Mouse (Mus musculus): Measurements from ENCODE around the gene Snx8. TPM values are rescaled to one million over a fixed set of nuclear protein-coding genes. Genes with fewer than 3 reads are reported as not detected.

Gene Snx8
- polyA plus RNA-seq, 1 experiment from 2014 or later: 19.8 TPM

DNA sequence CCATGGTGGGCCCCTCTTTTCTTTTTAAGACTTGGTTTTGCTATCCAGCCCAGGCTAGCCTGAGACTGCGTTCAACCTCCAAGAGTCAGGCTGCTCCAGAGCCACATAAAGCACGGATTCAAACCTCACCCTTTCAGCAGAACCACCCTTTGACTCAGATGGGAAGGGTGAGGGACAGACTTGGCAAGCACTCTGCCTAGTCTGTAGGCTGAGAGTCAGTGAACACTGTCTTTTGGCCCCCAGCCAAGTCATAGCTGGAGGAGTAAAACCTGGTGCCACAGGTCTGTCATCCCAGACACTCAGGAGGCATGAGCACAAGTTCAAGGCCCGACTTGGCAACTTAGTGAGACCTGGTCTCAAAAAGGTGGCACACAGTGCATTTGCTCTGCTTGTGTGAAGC lies 72.3 kb downstream of the Snx8 start:
- Histone ChIP-seq H3K4me3 (ENCODE audit: low read length) (no peak overlapping the region), H3K27me3 (ENCODE audit: control insufficient read depth, insufficient read depth, low read depth, low read length) (no peaks in the 10 kb centered on the region), H3K4me1 (replicated peaks; ENCODE audit: control insufficient read depth, insufficient read depth, low read length) (peaks cover 10% of the 10 kb centered on the region), H3K27ac (ENCODE audit: low read length) (no peak overlapping the region), H3K9ac (ENCODE audit: low read length) (no peak overlapping the region), H3K4me2 (ENCODE audit: low read depth, low read length) (no peak overlapping the region), H3K36me3 (ENCODE audit: control insufficient read depth, insufficient read depth, low read length) (peaks cover 18% of the 10 kb centered on the region), H3K9me3 (ENCODE audit: control insufficient read depth, low read length) (no peaks in the 10 kb centered on the region)
- WGBS: 72% methylated on average over 3 of the region's 3 CpGs
- no peak for ATAC-seq (ENCODE audit: low read depth)

GRCm38 (mm10) chr5:140307602-140308001 lies 81.5 kb downstream of the Snx8 start:
- H3K4me2 ChIP-seq (ENCODE audit: low read depth, low read length): no peak overlapping the region
- H3K4me3 ChIP-seq (ENCODE audit: low read length): no peak overlapping the region
- no peak overlapping the region for H3K9ac ChIP-seq (ENCODE audit: low read length)
- no peaks in the 10 kb centered on the region for H3K9me3 ChIP-seq (ENCODE audit: control insufficient read depth, low read length)
- H3K36me3 ChIP-seq (ENCODE audit: control insufficient read depth, insufficient read depth, low read length): peaks cover 49% of the 10 kb centered on the region
- no peaks in the 10 kb centered on the region for H3K27me3 ChIP-seq (ENCODE audit: control insufficient read depth, insufficient read depth, low read depth, low read length)
- no peaks in the 10 kb centered on the region for H3K4me1 ChIP-seq (replicated peaks; ENCODE audit: control insufficient read depth, insufficient read depth, low read length)
- no peak overlapping the region for H3K27ac ChIP-seq (ENCODE audit: low read length)
- WGBS: 83% methylated on average over 14 of the region's 14 CpGs
- ATAC-seq (ENCODE audit: low read depth): no peak

DNA sequence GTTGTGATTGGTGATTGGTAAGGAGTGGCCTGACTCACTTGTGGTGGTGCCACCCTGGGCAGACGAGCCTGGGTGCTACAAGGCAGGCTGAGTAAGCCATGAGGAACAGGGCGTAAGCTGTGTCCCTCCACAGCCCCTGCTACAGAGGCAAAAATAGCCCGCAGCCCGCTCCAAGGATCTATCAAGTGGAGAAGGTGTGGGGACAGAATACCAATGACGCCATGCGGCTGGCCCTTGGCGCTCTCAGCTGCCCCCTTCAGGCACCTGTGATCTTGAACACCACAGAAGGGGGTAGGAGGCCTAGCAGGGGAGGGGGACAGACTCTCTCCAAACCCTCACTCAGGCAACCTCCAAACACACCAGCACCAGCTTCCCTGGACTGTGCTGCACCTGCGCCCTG lies 83.0 kb downstream of the Snx8 start:
- Histone ChIP-seq H3K4me3 (ENCODE audit: low read length) (no peak overlapping the region), H3K4me1 (replicated peaks; ENCODE audit: control insufficient read depth, insufficient read depth, low read length) (no peaks in the 10 kb centered on the region), H3K4me2 (ENCODE audit: low read depth, low read length) (no peak overlapping the region), H3K27ac (ENCODE audit: low read length) (no peak overlapping the region), H3K27me3 (ENCODE audit: control insufficient read depth, insufficient read depth, low read depth, low read length) (no peaks in the 10 kb centered on the region), H3K9ac (ENCODE audit: low read length) (no peak overlapping the region), H3K9me3 (ENCODE audit: control insufficient read depth, low read length) (no peaks in the 10 kb centered on the region), H3K36me3 (ENCODE audit: control insufficient read depth, insufficient read depth, low read length) (peaks cover 55% of the 10 kb centered on the region)
- no peak for ATAC-seq (ENCODE audit: low read depth)
- 75% methylated on average over 8 of the region's 8 CpGs for WGBS

DNA sequence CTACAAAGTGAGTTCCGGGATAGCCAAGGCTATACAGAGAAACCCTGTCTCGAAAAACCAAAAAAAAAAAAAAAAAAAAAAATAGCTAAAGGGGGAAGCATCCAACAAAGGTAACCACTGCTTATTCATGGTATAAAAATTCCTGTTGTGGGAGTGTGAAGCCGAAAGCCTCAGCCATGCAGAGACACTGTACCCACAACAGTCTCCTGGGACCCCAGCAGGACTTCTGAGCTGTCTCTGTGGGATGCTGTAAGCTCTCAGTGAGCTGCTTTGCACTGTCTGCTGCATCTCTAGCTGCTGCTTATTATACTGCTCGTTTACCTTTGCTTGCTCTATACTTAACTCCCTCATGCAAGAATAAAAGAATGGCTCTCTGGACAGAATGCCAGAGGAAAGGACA lies 90.8 kb downstream of the Snx8 start:
- Histone ChIP-seq H3K4me1 (replicated peaks; ENCODE audit: control insufficient read depth, insufficient read depth, low read length) (no peaks in the 10 kb centered on the region), H3K9ac (ENCODE audit: low read length) (no peak overlapping the region), H3K9me3 (ENCODE audit: control insufficient read depth, low read length) (no peaks in the 10 kb centered on the region), H3K36me3 (ENCODE audit: control insufficient read depth, insufficient read depth, low read length) (peaks cover 34% of the 10 kb centered on the region), H3K27ac (ENCODE audit: low read length) (no peak overlapping the region), H3K4me2 (ENCODE audit: low read depth, low read length) (no peak overlapping the region), H3K27me3 (ENCODE audit: control insufficient read depth, insufficient read depth, low read depth, low read length) (no peaks in the 10 kb centered on the region), H3K4me3 (ENCODE audit: low read length) (no peak overlapping the region)
- WGBS: 92% methylated on average over 4 of the region's 4 CpGs
- ATAC-seq (ENCODE audit: low read depth): no peak

GRCm38 (mm10) chr5:140292152-140292551 lies 96.9 kb downstream of the Snx8 start:
- Histone ChIP-seq H3K4me3 (ENCODE audit: low read length) (no peak overlapping the region), H3K9me3 (ENCODE audit: control insufficient read depth, low read length) (no peaks in the 10 kb centered on the region), H3K9ac (ENCODE audit: low read length) (no peak overlapping the region), H3K27ac (ENCODE audit: low read length) (no peak overlapping the region), H3K4me2 (ENCODE audit: low read depth, low read length) (no peak overlapping the region), H3K36me3 (ENCODE audit: control insufficient read depth, insufficient read depth, low read length) (peaks cover 11% of the 10 kb centered on the region), H3K27me3 (ENCODE audit: control insufficient read depth, insufficient read depth, low read depth, low read length) (no peaks in the 10 kb centered on the region), H3K4me1 (replicated peaks; ENCODE audit: control insufficient read depth, insufficient read depth, low read length) (no peaks in the 10 kb centered on the region)
- WGBS: 68% methylated on average over 1 of the region's 1 CpGs
- ATAC-seq (ENCODE audit: low read depth): no peak

Small RNA genes within 50 kb of the gene (microRNA-seq; reads per million reads assigned to microRNA genes)
- not detected for gene Mir7038

Other genes starting within 250 kb of the Snx8 start
- 50.4 and 54.1 TPM in 2 replicates for gene Mad1l1, start 67.7 kb downstream of the Snx8 start, polyA plus RNA-seq (2015; fragmentation: Nextera tagmentation; extraction: Ambion mirVana)
- gene Nudt1, start 67.6 kb downstream of the Snx8 start, polyA plus RNA-seq (2015; fragmentation: Nextera tagmentation; extraction: Ambion mirVana): 49.7 and 53.6 TPM in 2 replicates
- 18.1 and 21.1 TPM in 2 replicates for gene Mrm2, start 57.4 kb downstream of the Snx8 start, polyA plus RNA-seq (2015; fragmentation: Nextera tagmentation; extraction: Ambion mirVana)
- gene Eif3b, start 30.1 kb upstream of the Snx8 start, polyA plus RNA-seq (2015; fragmentation: Nextera tagmentation; extraction: Ambion mirVana): 78.5 and 78.9 TPM in 2 replicates
- not detected in 2 replicates for gene Gm4869, start 56.4 kb upstream of the Snx8 start, polyA plus RNA-seq (2015; fragmentation: Nextera tagmentation; extraction: Ambion mirVana)
- gene Chst12, start 116.3 kb upstream of the Snx8 start, polyA plus RNA-seq (2015; fragmentation: Nextera tagmentation; extraction: Ambion mirVana): 20.7 and 23.0 TPM in 2 replicates
- gene Grifin, start 175.8 kb upstream of the Snx8 start, polyA plus RNA-seq (2015; fragmentation: Nextera tagmentation; extraction: Ambion mirVana): 0.63 TPM in 1 of 2 replicates, not detected in the other
- gene Lfng, start 218.1 kb upstream of the Snx8 start, polyA plus RNA-seq (2015; fragmentation: Nextera tagmentation; extraction: Ambion mirVana): 24.9 and 25.8 TPM in 2 replicates